Mouse (Mus musculus): ENCODE measurements around the gene Fgf22. TPM values are rescaled to one million over a fixed set of nuclear protein-coding genes. Genes with fewer than 3 reads are reported as not detected.

The Fgf22 gene
- total RNA-seq, 2 experiments from 2014 or later, result not detected

GRCm38 (mm10) chr10:79783050-79783449, 28.2 kb downstream of the Fgf22 start:
- DNase-seq, result no peak
- intact Hi-C loops (cut with DNase I; ENCODE audit: low total_unique reads), result no loop called here

- intact Hi-C loops (cut with DNase I; ENCODE audit: low total_unique reads), result no loop called here
Observed at GRCm38 (mm10) chr10:79783920-79784800, 29.3 kb downstream of the Fgf22 start.

GRCm38 (mm10) chr10:79788386-79789158, 33.7 kb downstream of the Fgf22 start:
- intact Hi-C loops (cut with DNase I; ENCODE audit: low total_unique reads), result loop anchor here (2.0 to 5.0 kb wide), 2 partner anchors 20 to 96 kb away; no protein-coding TSS in a partner anchor
- peak; percentile 61 for DNase-seq

More at GRCm38 (mm10) chr10:79783920-79784800, 29.3 kb downstream of the Fgf22 start:
- DNase-seq, result no peak

GRCm38 (mm10) chr10:79789581-79789980, 34.7 kb downstream of the Fgf22 start:
- DNase-seq, result no peak
- intact Hi-C loops (cut with DNase I; ENCODE audit: low total_unique reads), result loop anchor here (2.0 to 5.0 kb wide), 2 partner anchors 21 to 97 kb away; no protein-coding TSS in a partner anchor

GRCm38 (mm10) chr10:79790861-79791260, 36.0 kb downstream of the Fgf22 start, which contains the start of gene Prss57:
TSS of gene Prss57 (minus strand) at chr10:79790961.
- no peak for DNase-seq
- intact Hi-C loops (cut with DNase I; ENCODE audit: low total_unique reads), result no loop called here

- intact Hi-C loops (cut with DNase I; ENCODE audit: low total_unique reads), result no loop called here
- no peak for DNase-seq
Observed at GRCm38 (mm10) chr10:79792339-79793040, 37.6 kb downstream of the Fgf22 start.

GRCm38 (mm10) chr10:79793051-79793737, 38.3 kb downstream of the Fgf22 start, which contains the start of gene Palm:
TSS of gene Palm (plus strand) at chr10:79793572.
- intact Hi-C loops (cut with DNase I; ENCODE audit: low total_unique reads), result no loop called here
- peak; percentile 76 for DNase-seq

- no peak for DNase-seq
- intact Hi-C loops (cut with DNase I; ENCODE audit: low total_unique reads), result no loop called here
Observed at GRCm38 (mm10) chr10:79793738-79794490, 39.0 kb downstream of the Fgf22 start.

GRCm38 (mm10) chr10:79794491-79794931, 39.6 kb downstream of the Fgf22 start:
- peak; percentile 84 for DNase-seq
- intact Hi-C loops (cut with DNase I; ENCODE audit: low total_unique reads), result no loop called here

- no peak for DNase-seq
- intact Hi-C loops (cut with DNase I; ENCODE audit: low total_unique reads), result no loop called here
Observed at GRCm38 (mm10) chr10:79795905-79796304, 41.0 kb downstream of the Fgf22 start.

GRCm38 (mm10) chr10:79797326-79797725, 42.5 kb downstream of the Fgf22 start:
- DNase-seq, result peak; percentile 49
- intact Hi-C loops (cut with DNase I; ENCODE audit: low total_unique reads), result no loop called here

- intact Hi-C loops (cut with DNase I; ENCODE audit: low total_unique reads), result no loop called here
- DNase-seq, result no peak
Observed at GRCm38 (mm10) chr10:79798289-79798928, 43.5 kb downstream of the Fgf22 start.

GRCm38 (mm10) chr10:79800508-79800907, 45.6 kb downstream of the Fgf22 start:
- DNase-seq, result no peak
- intact Hi-C loops (cut with DNase I; ENCODE audit: low total_unique reads), result no loop called here

GRCm38 (mm10) chr10:79801837-79802236, 47.0 kb downstream of the Fgf22 start:
- no peak for DNase-seq
- intact Hi-C loops (cut with DNase I; ENCODE audit: low total_unique reads), result no loop called here

GRCm38 (mm10) chr10:79802331-79802971, 47.6 kb downstream of the Fgf22 start:
- DNase-seq, result peak; percentile 69
- intact Hi-C loops (cut with DNase I; ENCODE audit: low total_unique reads), result no loop called here

- intact Hi-C loops (cut with DNase I; ENCODE audit: low total_unique reads), result no loop called here
- no peak for DNase-seq
Observed at GRCm38 (mm10) chr10:79803716-79804323, 48.9 kb downstream of the Fgf22 start.

- intact Hi-C loops (cut with DNase I; ENCODE audit: low total_unique reads), result no loop called here
- no peak for DNase-seq
Observed at GRCm38 (mm10) chr10:79805636-79806035, 50.8 kb downstream of the Fgf22 start.

Measured in gastrocnemius, postnatal 14 days (tissue).